Mouse (Mus musculus) embryo, embryonic 10 days (tissue): ENCODE measurements at regions not wholly inside any gene's neighbourhood (a gene's known extent, or its start where the extent isn't known, plus 50 kb on each side); places are given as distances from the start of the nearest gene placed in this dataset.

Source experiments
- DNase-seq: peaks from one replicate; pipeline ENCODE4 v3.0.0-alpha.2; 2015; ENCODE audit warnings: low spot score

GRCm38 (mm10) chr12:5551901-5552300, 176.4 kb upstream of the Klhl29 start:
- DNase-seq = no peak

GRCm38 (mm10) chr12:5549796-5550195, 174.3 kb upstream of the Klhl29 start:
- peak; percentile 36 for DNase-seq

GRCm38 (mm10) chr12:5547698-5548097, 172.2 kb upstream of the Klhl29 start:
- DNase-seq = no peak

- DNase-seq = no peak
Measured at GRCm38 (mm10) chr12:5542701-5543100, 167.2 kb upstream of the Klhl29 start.

GRCm38 (mm10) chr12:5496299-5496698, 120.8 kb upstream of the Klhl29 start:
- DNase-seq = no peak

GRCm38 (mm10) chr12:5494657-5495512, 119.4 kb upstream of the Klhl29 start:
- DNase-seq = peak; percentile 17

- peak; percentile 6 for DNase-seq
Measured at GRCm38 (mm10) chr12:5464250-5464899, 88.9 kb upstream of the Klhl29 start.

GRCm38 (mm10) chr12:5453157-5453556, 77.7 kb upstream of the Klhl29 start:
- DNase-seq = no peak

GRCm38 (mm10) chr12:5443730-5444129, 68.2 kb upstream of the Klhl29 start:
- DNase-seq = no peak

- DNase-seq = no peak
Measured at GRCm38 (mm10) chr12:5443091-5443531, 67.6 kb upstream of the Klhl29 start.

- DNase-seq = no peak
Measured at GRCm38 (mm10) chr12:5442679-5443078, 67.2 kb upstream of the Klhl29 start.

- no peak for DNase-seq
Measured at GRCm38 (mm10) chr12:5440482-5440881, 65.0 kb upstream of the Klhl29 start.

GRCm38 (mm10) chr12:5435876-5436275, 60.4 kb upstream of the Klhl29 start:
- no peak for DNase-seq

GRCm38 (mm10) chr12:5434060-5434459, 58.6 kb upstream of the Klhl29 start:
- no peak for DNase-seq

- DNase-seq = no peak
Measured at GRCm38 (mm10) chr12:5432688-5433087, 57.2 kb upstream of the Klhl29 start.

GRCm38 (mm10) chr12:5428733-5429132, 53.3 kb upstream of the Klhl29 start:
- no peak for DNase-seq
